Mouse (Mus musculus) heart, embryonic 13.5 days (tissue): Measurements from ENCODE around the gene Fhl1. TPM values are rescaled to one million over a fixed set of nuclear protein-coding genes. Genes with fewer than 3 reads are reported as not detected.

Experiments used
- ATAC-seq: fragments of 200-750 bp; cut with Nextera tagmentation; 2 replicates; pipeline ENCODE4 v1.8.0; 2017; ENCODE audit warnings: moderate TSS enrichment; ENCODE audit not compliant: insufficient number of reproducible peaks, low FRiP score, low TSS enrichment; ENCODE audit errors: extremely low read depth
- H3K27ac ChIP-seq: fragments of 300-500 bp; sonication (generic); replicated peaks from 2 replicates; pipeline ENCODE4 v1.5.1; 2015; ENCODE audit warnings: moderate library complexity, mild to moderate bottlenecking, inconsistent platforms
- H3K27me3 ChIP-seq: fragments of 300-500 bp; sonication (generic); replicated peaks from 2 replicates; pipeline ENCODE4 v1.6.1; 2015; ENCODE audit warnings: mild to moderate bottlenecking, inconsistent platforms
- H3K36me3 ChIP-seq: fragments of 300-500 bp; sonication (generic); 2 replicates; pipeline ENCODE4 v1.6.1; 2015; ENCODE audit warnings: mild to moderate bottlenecking, inconsistent platforms
- H3K4me1 ChIP-seq: fragments of 300-500 bp; sonication (generic); 2 replicates; pipeline ENCODE4 v1.6.1; 2015; ENCODE audit warnings: inconsistent platforms
- H3K4me2 ChIP-seq: fragments of 300-500 bp; sonication (generic); 2 replicates; pipeline ENCODE4 v1.6.1; 2015; ENCODE audit warnings: inconsistent platforms, mild to moderate bottlenecking, moderate library complexity
- H3K4me3 ChIP-seq: fragments of 300-500 bp; sonication (generic); 2 replicates; pipeline ENCODE4 v1.5.1; 2015; ENCODE audit warnings: moderate library complexity, mild to moderate bottlenecking, inconsistent platforms
- H3K9ac ChIP-seq: fragments of 300-500 bp; sonication (generic); 2 replicates; pipeline ENCODE4 v1.6.1; 2015; ENCODE audit warnings: inconsistent platforms, mild to moderate bottlenecking, moderate library complexity
- H3K9me3 ChIP-seq: fragments of 300-500 bp; sonication (generic); 2 replicates; pipeline ENCODE4 v1.6.1; 2016; ENCODE audit warnings: inconsistent platforms
- WGBS: fragments of 180-500 bp; shearing (Covaris S2); methylation state at CpG from one replicate; pipeline ENCODE4 v1.1.7; 2015; ENCODE audit warnings: mixed read lengths; 5-methylcytosine and 5-hydroxymethylcytosine counted together
- polyA plus RNA-seq: library from polyadenylated mRNA; unstranded; fragments of >200 nt; fragmentation: Nextera tagmentation; extraction: Ambion mirVana; gene quantifications from 2 replicates; pipeline ENCODE4 v1.2.1, GENCODE M21; 2015

Fhl1 gene
- 156 and 174 TPM in 2 replicates for polyA plus RNA-seq

DNA sequence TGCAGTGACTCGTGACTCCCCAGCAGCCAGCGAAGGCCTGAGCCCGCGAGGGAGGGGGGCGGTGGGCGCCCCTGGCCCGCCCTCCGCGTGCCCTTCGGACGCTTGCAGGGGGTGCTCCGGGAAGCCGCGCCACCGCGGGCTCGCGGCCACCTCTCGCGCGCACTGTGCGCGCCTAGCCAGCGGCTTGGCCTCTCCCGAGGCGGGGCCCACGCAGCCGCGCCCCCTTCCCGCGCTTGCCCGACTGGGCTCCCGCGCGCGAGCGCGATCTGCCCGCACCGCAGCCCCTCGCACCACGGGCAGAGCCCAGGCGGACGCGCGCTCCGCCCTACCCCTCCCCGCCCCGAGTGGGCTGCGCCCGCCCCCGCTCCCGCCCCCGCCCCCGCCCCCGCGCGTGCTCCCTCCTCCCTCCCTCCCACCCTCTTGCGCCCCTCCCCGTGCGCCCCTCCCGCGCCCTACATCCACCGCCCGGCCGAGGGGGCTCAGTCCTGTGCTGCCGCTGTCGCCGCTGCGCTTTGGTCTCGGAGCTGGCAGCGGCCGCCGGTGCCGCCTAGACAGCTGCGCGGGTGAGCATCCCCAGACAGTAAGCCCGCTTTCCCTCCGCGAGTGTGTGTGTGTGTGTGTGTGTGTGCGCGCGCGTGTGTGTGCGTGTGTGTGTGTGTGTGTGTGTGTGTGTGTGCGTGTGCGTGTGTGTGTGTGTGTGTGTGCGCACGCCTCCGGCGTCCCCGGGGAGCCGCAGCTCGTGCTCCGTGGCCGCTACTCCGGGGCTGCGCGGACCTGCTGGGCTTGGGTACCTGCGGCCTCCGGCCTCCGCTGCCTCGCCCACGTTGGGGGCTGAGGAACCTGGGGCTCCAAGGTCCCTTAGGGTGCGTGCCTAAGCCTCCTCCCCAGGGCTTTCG, at the start of gene Fhl1:
Gene Fhl1, plus strand, starts transcription at position 482 of the 896 bp plus-strand sequence.
- H3K27me3 ChIP-seq, result no peaks in the 10 kb centered on the region; the same call in 1 of the 2 replicates
- peak within 1 kb of the TSS; percentile 66 for H3K4me2 ChIP-seq
- peak; percentile 82 for ATAC-seq
- peaks cover 29% of the 10 kb centered on the region for H3K4me1 ChIP-seq
- H3K4me3 ChIP-seq, result peak within 1 kb of the TSS; percentile 68
- H3K9ac ChIP-seq, result peak within 1 kb of the TSS; percentile 88
- H3K36me3 ChIP-seq, result no peaks in the 10 kb centered on the region
- WGBS, result 6% methylated on average over 53 of the region's 106 CpGs
- H3K27ac ChIP-seq, result peak within 1 kb of the TSS; percentile 81
- H3K9me3 ChIP-seq, result no peaks in the 10 kb centered on the region

DNA sequence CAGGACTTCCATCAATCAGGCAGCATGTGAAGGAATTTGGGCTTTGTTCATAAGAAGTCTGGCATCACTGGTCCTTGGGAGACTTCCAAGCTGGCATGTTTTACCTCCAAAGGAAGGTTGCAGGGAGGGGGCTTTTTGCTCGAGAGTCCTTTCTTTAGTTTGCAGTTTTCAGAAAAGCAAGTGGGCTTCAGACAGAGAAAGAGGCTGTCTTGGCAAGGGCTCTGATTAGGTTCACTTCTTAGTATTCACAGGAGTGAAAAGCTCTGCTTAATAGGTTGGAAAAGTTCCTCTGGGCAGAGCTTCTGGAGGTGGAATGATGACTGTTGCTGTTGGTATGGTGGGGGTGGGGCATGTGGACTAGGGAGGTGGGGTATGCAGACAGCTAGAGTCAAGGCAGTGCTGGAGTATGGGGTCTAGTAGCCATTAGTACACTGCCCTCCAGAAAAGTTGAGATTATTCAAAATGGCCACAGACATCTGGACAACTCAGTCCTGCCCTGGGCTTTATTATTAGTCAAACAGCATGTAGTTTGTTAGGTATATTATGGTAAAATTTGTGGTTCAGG, 49.3 kb upstream of the Fhl1 start:
- no peaks in the 10 kb centered on the region for H3K9me3 ChIP-seq
- no peak overlapping the region for H3K4me3 ChIP-seq
- no peak for ATAC-seq
- no peaks in the 10 kb centered on the region for H3K36me3 ChIP-seq
- H3K4me2 ChIP-seq, result no peak overlapping the region
- H3K9ac ChIP-seq, result no peak overlapping the region
- no peaks in the 10 kb centered on the region for H3K27me3 ChIP-seq
- peaks cover 27% of the 10 kb centered on the region for H3K4me1 ChIP-seq
- WGBS, result 52% methylated on average over 1 of the region's 1 CpGs
- H3K27ac ChIP-seq, result no peak overlapping the region

DNA sequence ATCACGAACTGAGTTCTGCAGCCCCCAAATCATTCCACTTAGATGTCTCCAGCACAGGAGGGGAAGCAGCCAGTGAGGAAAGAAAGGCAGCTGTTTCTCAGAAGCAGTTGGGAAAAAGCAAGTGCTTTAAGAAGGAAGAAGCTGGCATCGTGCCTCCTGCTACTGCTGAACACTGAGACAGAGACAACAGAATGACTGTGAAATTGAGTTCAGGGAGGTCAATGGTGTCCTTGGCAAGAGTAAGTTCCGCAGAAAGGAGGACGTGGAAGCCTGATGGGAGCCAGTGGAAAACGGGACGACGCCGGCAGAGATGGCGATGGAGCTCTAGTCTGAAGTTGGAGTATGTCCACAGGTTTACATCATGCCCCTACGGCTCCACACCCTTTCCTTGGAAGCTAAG, 48.1 kb upstream of the Fhl1 start:
- Histone ChIP-seq H3K4me3 (no peak overlapping the region), H3K36me3 (no peaks in the 10 kb centered on the region), H3K27ac (no peak overlapping the region), H3K4me1 (peaks cover 15% of the 10 kb centered on the region), H3K9ac (no peak overlapping the region), H3K9me3 (no peaks in the 10 kb centered on the region), H3K4me2 (no peak overlapping the region), H3K27me3 (no peaks in the 10 kb centered on the region)
- WGBS, result 74% methylated on average over 10 of the region's 10 CpGs
- no peak for ATAC-seq

DNA sequence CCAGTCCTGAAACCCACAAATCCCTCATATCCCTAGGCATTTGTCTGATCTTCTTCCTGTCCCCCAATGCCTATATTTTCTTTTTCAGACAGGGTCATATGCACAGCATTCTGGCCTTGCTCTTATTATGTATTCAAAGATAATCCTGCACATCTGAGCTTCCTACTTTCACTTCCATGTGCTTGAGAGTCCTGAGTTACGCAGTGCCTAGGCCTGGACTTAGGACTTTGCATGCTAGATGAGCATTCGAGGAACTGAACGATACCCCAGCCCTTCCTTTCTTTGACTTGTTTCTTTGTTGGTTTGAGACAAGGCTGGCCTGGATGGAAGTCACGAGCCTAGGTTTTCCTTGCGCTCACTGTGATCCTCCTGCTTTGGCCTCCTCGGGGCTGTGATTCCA, 39.0 kb upstream of the Fhl1 start:
- H3K36me3 ChIP-seq, result no peaks in the 10 kb centered on the region
- 77% methylated on average over 6 of the region's 6 CpGs for WGBS
- ATAC-seq, result no peak

DNA sequence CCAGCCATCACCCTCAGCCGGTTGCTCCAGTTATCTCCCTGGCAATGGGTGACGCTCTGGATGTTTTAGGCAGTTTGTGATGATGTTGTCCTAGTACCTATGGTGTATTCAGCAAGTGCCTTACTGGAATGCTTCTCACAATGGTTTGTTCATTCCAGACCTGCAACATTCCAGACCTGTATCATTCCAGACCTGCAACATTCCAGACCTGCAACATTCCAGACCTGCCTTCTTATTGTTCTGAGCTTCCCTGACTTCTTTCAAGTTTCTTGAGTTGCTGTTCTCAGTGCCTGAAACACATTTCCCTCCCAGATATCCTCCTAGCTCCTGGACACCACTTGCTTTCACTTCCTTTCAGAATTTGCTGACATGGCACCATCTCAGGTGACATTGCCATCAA, 37.0 kb upstream of the Fhl1 start:
- no peaks in the 10 kb centered on the region for H3K27me3 ChIP-seq
- no peak overlapping the region for H3K27ac ChIP-seq
- 81% methylated on average over 2 of the region's 2 CpGs for WGBS
- H3K4me3 ChIP-seq, result no peak overlapping the region
- ATAC-seq, result no peak
- H3K9ac ChIP-seq, result no peak overlapping the region
- no peaks in the 10 kb centered on the region for H3K4me1 ChIP-seq
- no peak overlapping the region for H3K4me2 ChIP-seq
- H3K36me3 ChIP-seq, result no peaks in the 10 kb centered on the region
- H3K9me3 ChIP-seq, result no peaks in the 10 kb centered on the region

More for the DNA sequence above, 39.0 kb upstream of the Fhl1 start:
- Histone ChIP-seq H3K27me3 (no peaks in the 10 kb centered on the region), H3K4me3 (no peak overlapping the region), H3K9ac (no peak overlapping the region), H3K9me3 (no peaks in the 10 kb centered on the region), H3K27ac (no peak overlapping the region), H3K4me1 (no peaks in the 10 kb centered on the region), H3K4me2 (no peak overlapping the region)

DNA sequence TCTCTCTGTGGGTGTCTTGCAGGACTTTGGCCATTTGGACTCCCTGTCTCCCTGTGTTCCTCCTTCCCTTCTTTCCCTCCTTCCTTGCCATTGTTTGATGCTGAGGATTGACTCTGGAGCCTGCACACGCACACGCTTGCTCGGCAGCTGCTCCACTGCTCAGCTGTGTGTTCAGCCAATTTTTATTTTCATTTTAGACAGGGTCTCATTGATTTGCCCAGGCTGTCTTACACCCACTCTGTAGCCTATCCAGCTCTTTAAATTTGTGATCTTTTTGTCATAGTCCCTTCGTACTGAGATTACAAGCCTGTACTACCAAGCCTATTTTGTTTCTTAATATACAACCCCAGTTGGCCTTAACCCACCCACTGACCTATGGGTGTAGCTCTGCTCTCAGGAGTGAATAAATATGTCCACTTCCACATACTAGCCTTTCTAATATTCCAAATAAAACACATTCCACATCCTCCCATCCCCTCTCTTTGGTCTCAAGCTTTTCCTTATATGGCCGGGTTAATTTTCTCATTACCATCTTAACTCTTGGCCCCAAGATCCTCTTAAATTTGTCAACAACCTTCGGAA, 34.3 kb upstream of the Fhl1 start:
- H3K4me2 ChIP-seq, result no peak overlapping the region
- no peak overlapping the region for H3K27ac ChIP-seq
- no peak overlapping the region for H3K4me3 ChIP-seq
- no peaks in the 10 kb centered on the region for H3K9me3 ChIP-seq
- H3K9ac ChIP-seq, result no peak overlapping the region
- no peaks in the 10 kb centered on the region for H3K27me3 ChIP-seq
- no peak for ATAC-seq
- H3K4me1 ChIP-seq, result no peaks in the 10 kb centered on the region
- no peaks in the 10 kb centered on the region for H3K36me3 ChIP-seq
- 81% methylated on average over 6 of the region's 6 CpGs for WGBS

DNA sequence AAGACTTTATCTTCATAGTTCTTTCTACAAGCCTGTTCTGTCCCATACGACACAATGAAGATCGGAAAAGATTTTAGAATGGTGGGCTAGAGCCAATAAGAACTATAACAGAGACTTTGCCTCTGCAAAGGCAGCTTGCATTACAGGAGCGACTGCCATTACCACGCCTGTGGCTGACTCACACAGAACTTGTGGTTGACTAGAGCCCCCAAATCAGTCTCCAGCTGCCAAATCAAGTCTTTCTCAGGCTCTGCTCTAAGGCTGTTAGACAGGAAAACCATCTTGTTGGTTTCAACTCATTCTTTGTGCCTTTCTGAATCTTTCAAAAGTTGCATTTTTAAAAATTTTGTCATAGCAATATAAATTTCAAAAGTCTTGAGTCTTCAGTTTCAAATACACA, 33.7 kb upstream of the Fhl1 start:
- H3K27ac ChIP-seq, result no peak overlapping the region
- no peak overlapping the region for H3K9ac ChIP-seq
- H3K27me3 ChIP-seq, result no peaks in the 10 kb centered on the region
- no peak overlapping the region for H3K4me2 ChIP-seq
- ATAC-seq, result no peak
- no peaks in the 10 kb centered on the region for H3K36me3 ChIP-seq
- 70% methylated on average over 4 of the region's 4 CpGs for WGBS
- H3K4me1 ChIP-seq, result no peaks in the 10 kb centered on the region
- H3K4me3 ChIP-seq, result no peak overlapping the region
- no peaks in the 10 kb centered on the region for H3K9me3 ChIP-seq

DNA sequence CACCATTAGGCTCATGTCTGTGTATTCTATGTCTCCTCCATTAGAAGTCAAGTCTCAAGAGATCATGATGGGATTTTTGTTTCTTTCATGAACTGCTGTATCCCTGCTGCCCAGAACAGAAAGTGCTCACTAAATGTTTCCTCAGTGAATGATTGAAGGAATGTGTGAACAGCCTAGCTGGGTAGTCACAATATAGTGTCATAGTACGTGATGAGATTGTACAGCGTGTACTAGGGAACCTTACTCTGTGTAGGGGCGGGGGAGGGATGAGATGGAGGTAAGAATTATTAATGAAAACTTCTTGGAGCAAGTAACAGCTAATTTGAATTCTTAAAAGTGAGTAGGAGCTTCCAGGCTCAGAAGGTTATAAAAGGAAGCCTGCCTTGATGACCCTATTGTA, 30.3 kb upstream of the Fhl1 start:
- no peak for ATAC-seq
- Histone ChIP-seq H3K4me3 (no peak overlapping the region), H3K9me3 (no peaks in the 10 kb centered on the region), H3K4me2 (no peak overlapping the region), H3K27ac (no peak overlapping the region), H3K27me3 (no peaks in the 10 kb centered on the region), H3K9ac (no peak overlapping the region), H3K4me1 (no peaks in the 10 kb centered on the region), H3K36me3 (no peaks in the 10 kb centered on the region)
- whole genome bisulfite sequencing, result 64% methylated on average over 3 of the region's 3 CpGs

DNA sequence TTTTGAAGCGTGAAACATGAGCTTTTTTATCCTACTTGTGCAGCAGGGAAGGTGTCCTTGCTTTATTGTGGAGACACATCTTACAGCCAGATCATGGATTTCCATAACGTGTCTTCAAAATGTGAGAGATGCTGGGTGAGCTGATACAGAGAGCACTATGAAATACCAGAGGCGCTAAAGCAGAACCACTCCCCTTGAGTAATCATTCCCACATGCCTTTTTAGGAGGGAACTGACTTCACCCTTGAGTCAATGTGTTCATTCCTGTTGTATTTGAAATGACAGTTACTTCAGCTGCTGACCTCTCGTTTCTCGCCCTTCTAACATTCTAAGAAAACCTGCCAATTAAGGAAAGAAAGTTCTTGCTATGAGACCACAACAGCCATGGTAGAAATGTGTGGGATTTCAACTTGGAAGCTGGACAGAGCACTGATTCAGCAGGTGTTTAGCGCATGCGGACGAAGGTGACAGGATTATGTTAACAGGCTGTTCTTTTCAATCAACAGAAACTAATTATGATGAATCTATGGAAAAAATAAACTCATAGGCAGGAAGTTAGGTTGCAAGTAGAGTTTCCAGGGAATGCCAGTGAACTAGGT, 27.5 kb upstream of the Fhl1 start:
- Histone ChIP-seq H3K4me3 (no peak overlapping the region), H3K9ac (no peak overlapping the region), H3K9me3 (no peaks in the 10 kb centered on the region), H3K4me1 (no peaks in the 10 kb centered on the region), H3K36me3 (no peaks in the 10 kb centered on the region), H3K27ac (no peak overlapping the region), H3K27me3 (no peaks in the 10 kb centered on the region), H3K4me2 (no peak overlapping the region)
- no peak for ATAC-seq
- WGBS, result 71% methylated on average over 8 of the region's 8 CpGs

DNA sequence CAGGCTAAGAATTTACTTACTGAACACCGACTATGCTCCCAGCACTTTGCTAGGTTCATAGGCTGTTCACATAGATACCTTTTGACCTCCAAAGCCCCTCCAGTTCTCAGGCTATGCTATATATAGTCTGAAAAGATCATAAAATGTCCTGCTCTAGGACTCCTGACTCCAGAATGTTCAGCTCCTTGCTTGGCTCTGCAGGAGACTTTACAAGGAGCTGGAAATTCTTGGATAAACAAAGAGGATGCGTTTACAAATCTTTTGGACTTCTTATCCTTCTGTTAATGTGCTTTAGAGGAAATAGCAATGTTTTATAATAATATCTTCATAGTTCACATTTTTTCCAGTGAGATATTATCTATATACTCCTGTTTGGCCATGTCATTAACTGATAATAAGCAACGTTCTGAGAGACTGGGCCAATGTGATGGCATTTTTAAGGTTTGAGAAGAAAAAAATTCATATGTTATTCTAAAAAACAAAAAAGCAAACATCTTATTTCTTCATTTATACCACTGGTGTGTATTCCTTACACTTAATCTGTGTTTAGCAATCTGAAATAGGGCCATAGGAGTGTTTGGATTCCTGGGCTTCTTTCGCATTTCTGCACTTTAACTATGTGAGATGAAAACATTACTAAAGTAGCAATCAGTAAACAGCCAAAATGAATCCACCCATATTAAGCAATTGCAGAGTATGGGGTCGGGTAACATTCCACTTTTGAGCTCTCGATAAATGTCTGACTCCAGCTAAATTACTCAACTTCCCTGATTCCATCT, 22.8 kb upstream of the Fhl1 start:
- no peak overlapping the region for H3K9ac ChIP-seq
- no peak overlapping the region for H3K4me3 ChIP-seq
- no peak overlapping the region for H3K4me2 ChIP-seq
- H3K9me3 ChIP-seq, result no peaks in the 10 kb centered on the region
- no peaks in the 10 kb centered on the region for H3K36me3 ChIP-seq
- H3K27ac ChIP-seq, result no peak overlapping the region
- H3K27me3 ChIP-seq, result no peaks in the 10 kb centered on the region
- ATAC-seq, result no peak
- H3K4me1 ChIP-seq, result no peaks in the 10 kb centered on the region
- WGBS, result 62% methylated on average over 6 of the region's 6 CpGs

DNA sequence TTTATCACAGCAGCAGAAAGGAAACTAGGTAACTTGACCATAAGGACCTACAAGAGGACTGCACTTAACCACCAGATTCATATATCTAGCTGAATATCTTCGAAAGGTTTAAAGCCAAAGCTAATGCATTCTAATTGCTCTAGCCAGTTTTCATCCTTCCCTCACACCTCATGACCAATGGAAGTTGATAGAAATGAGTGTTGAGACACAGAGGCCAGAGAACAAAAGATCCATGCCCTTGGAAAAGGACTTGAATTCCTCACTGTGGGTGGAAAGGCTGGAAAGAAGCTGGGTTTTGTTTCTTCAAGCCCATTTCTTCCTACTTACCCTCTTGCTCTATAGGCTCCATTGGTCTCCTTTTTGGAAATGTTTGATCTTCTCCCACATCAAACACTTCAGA, 21.1 kb upstream of the Fhl1 start:
- Histone ChIP-seq H3K4me2 (no peak overlapping the region), H3K9me3 (no peaks in the 10 kb centered on the region), H3K4me1 (no peaks in the 10 kb centered on the region), H3K4me3 (no peak overlapping the region), H3K27me3 (no peaks in the 10 kb centered on the region), H3K36me3 (no peaks in the 10 kb centered on the region), H3K9ac (no peak overlapping the region), H3K27ac (no peak overlapping the region)
- no peak for ATAC-seq
- WGBS, result 83% methylated on average over 1 of the region's 1 CpGs
